Mouse (Mus musculus) forebrain, embryonic 16.5 days (tissue): ENCODE measurements around the gene Ttc39b. TPM values are rescaled to one million over a fixed set of nuclear protein-coding genes. Genes with fewer than 3 reads are reported as not detected.

Experiments used
- ATAC-seq: fragments of 200-750 bp; cut with Nextera tagmentation; 2 replicates; pipeline ENCODE4 v1.8.0; 2017; ENCODE audit warnings: mild to moderate bottlenecking, moderate library complexity
- H3K27ac ChIP-seq: fragments of 300-500 bp; sonication (generic); 2 replicates; pipeline ENCODE4 v1.5.1; 2014; ENCODE audit warnings: low read length, control low read depth
- H3K27me3 ChIP-seq: fragments of 300-500 bp; sonication (generic); replicated peaks from 2 replicates; pipeline ENCODE4 v1.6.1; 2014; ENCODE audit warnings: low read length; ENCODE audit not compliant: control insufficient read depth, insufficient read depth
- H3K36me3 ChIP-seq: fragments of 300-500 bp; sonication (generic); 2 replicates; pipeline ENCODE4 v1.6.1; 2014; ENCODE audit not compliant: control insufficient read depth, insufficient read depth
- H3K4me1 ChIP-seq: fragments of 300-500 bp; sonication (generic); replicated peaks from 2 replicates; pipeline ENCODE4 v1.6.1; 2014; ENCODE audit warnings: low read length; ENCODE audit not compliant: control insufficient read depth, insufficient read depth
- H3K4me2 ChIP-seq: fragments of 300-500 bp; sonication (generic); 2 replicates; pipeline ENCODE4 v1.6.1; 2014; ENCODE audit warnings: mild to moderate bottlenecking, low read length, control low read depth
- H3K4me3 ChIP-seq: fragments of 300-500 bp; sonication (generic); replicated peaks from 2 replicates; pipeline ENCODE4 v1.5.1; 2014; ENCODE audit warnings: mild to moderate bottlenecking, low read length, control low read depth
- H3K9ac ChIP-seq: fragments of 300-500 bp; sonication (generic); replicated peaks from 2 replicates; pipeline ENCODE4 v1.6.1; 2014; ENCODE audit warnings: low read depth, low read length, control low read depth
- H3K9me3 ChIP-seq: fragments of 300-500 bp; sonication (generic); 2 replicates; pipeline ENCODE4 v1.6.1; 2016; ENCODE audit warnings: low read length; ENCODE audit not compliant: control insufficient read depth
- WGBS: fragments of 180-500 bp; shearing (Covaris S2); extraction: QIAGEN DNeasy Blood & Tissue Kit; methylation state at CpG from one replicate; pipeline ENCODE4 v1.1.7; 2014; 5-methylcytosine and 5-hydroxymethylcytosine counted together
- polyA plus RNA-seq: library from polyadenylated mRNA; unstranded; fragments of >200 nt; fragmentation: Nextera tagmentation; extraction: Ambion mirVana; gene quantifications from 2 replicates; pipeline ENCODE4 v1.2.1, GENCODE M21; 2015

The Ttc39b gene
- polyA plus RNA-seq, 1 experiment from 2014 or later = 12.1 TPM

GRCm38 (mm10) chr4:83284768-83285350, 39.2 kb downstream of the Ttc39b start:
- peak; percentile 73 for ATAC-seq
- under 1% methylated on average over 12 of the region's 12 CpGs for WGBS
- Histone ChIP-seq H3K9me3 (no peaks in the 10 kb centered on the region), H3K4me2 (peak overlapping the region; percentile 66), H3K4me1 (peaks cover 8% of the 10 kb centered on the region; the same call in 1 of the 2 replicates), H3K27me3 (no peaks in the 10 kb centered on the region), H3K9ac (peak overlapping the region; percentile 62), H3K36me3 (no peaks in the 10 kb centered on the region), H3K27ac (peak overlapping the region; percentile 64), H3K4me3 (peak overlapping the region; percentile 48)

GRCm38 (mm10) chr4:83283973-83284767, 39.9 kb downstream of the Ttc39b start:
- Histone ChIP-seq H3K36me3 (no peaks in the 10 kb centered on the region), H3K27me3 (no peaks in the 10 kb centered on the region), H3K4me3 (peak overlapping the region; percentile 48), H3K9ac (peak overlapping the region; percentile 62), H3K4me2 (peak overlapping the region; percentile 66), H3K4me1 (peaks cover 8% of the 10 kb centered on the region; the same call in 1 of the 2 replicates), H3K27ac (peak overlapping the region; percentile 64), H3K9me3 (no peaks in the 10 kb centered on the region)
- WGBS = 17% methylated on average over 19 of the region's 19 CpGs
- ATAC-seq = peak; percentile 79

- Histone ChIP-seq H3K4me1 (peaks cover 8% of the 10 kb centered on the region; the same call in 1 of the 2 replicates), H3K9ac (no peak overlapping the region), H3K4me2 (no peak overlapping the region), H3K27ac (no peak overlapping the region), H3K36me3 (no peaks in the 10 kb centered on the region), H3K9me3 (no peaks in the 10 kb centered on the region), H3K4me3 (no peak overlapping the region), H3K27me3 (no peaks in the 10 kb centered on the region)
- WGBS = 85% methylated on average over 6 of the region's 6 CpGs
- ATAC-seq = no peak
Observed at GRCm38 (mm10) chr4:83282424-83282823, 41.6 kb downstream of the Ttc39b start.

DNA sequence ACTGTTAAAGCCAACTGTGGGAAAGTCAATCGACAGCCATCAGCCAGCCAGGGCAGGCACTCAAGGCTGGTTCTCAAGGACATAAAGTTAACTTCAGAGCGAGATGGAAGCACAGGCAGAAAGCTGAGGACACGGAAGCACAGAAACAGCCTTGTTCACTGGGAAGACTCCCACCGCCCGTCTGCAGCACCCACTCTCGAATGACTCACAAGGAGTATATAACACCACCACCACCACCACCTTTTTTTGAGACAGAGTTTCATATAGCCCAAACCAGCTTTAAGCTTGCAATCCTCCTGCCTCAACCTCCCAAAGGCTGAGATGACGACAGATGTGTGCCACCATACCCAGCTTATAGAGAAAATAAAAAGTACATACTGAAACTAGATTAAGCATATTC, 44.8 kb downstream of the Ttc39b start:
- Histone ChIP-seq H3K4me1 (peaks cover 5% of the 10 kb centered on the region; the same call in 1 of the 2 replicates), H3K27ac (no peak overlapping the region), H3K36me3 (no peaks in the 10 kb centered on the region), H3K4me3 (no peak overlapping the region), H3K9ac (no peak overlapping the region), H3K9me3 (no peaks in the 10 kb centered on the region), H3K4me2 (no peak overlapping the region), H3K27me3 (no peaks in the 10 kb centered on the region)
- 89% methylated on average over 7 of the region's 7 CpGs for WGBS
- ATAC-seq = no peak

DNA sequence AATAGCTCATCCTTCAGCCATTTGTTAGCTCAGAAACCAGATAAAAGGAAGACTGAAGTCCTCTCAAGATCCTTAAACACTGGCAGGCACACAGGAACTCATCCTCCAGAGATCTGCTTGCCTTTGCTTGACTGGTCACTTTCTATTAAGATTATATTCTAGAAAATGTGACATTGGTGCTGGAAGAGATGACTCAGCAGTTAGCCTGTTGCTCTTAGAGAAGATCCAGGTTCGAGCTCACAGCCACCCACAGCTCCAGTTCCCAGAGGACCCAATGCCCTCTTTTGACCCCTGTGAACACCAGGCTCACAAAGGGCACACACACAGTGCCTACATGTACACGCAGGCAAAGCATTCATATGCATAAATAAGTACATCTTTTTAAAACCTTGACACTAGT, 49.8 kb downstream of the Ttc39b start:
- 67% methylated on average over 2 of the region's 2 CpGs for WGBS
- no peak for ATAC-seq

GRCm38 (mm10) chr4:83273616-83274050, 50.4 kb downstream of the Ttc39b start:
- no peak overlapping the region for H3K9ac ChIP-seq
- no peak overlapping the region for H3K27ac ChIP-seq
- H3K4me3 ChIP-seq = no peak overlapping the region
- WGBS = 90% methylated on average over 19 of the region's 19 CpGs
- no peaks in the 10 kb centered on the region for H3K36me3 ChIP-seq
- ATAC-seq = no peak
- H3K4me2 ChIP-seq = no peak overlapping the region
- no peaks in the 10 kb centered on the region for H3K4me1 ChIP-seq
- H3K27me3 ChIP-seq = no peaks in the 10 kb centered on the region
- no peaks in the 10 kb centered on the region for H3K9me3 ChIP-seq

More for the DNA sequence above, 49.8 kb downstream of the Ttc39b start:
- Histone ChIP-seq H3K9ac (no peak overlapping the region), H3K4me3 (no peak overlapping the region), H3K9me3 (no peaks in the 10 kb centered on the region), H3K36me3 (no peaks in the 10 kb centered on the region), H3K4me1 (no peaks in the 10 kb centered on the region), H3K27ac (no peak overlapping the region), H3K4me2 (no peak overlapping the region), H3K27me3 (no peaks in the 10 kb centered on the region)

- Histone ChIP-seq H3K4me1 (no peaks in the 10 kb centered on the region), H3K9ac (no peak overlapping the region), H3K9me3 (no peaks in the 10 kb centered on the region), H3K4me2 (no peak overlapping the region), H3K27ac (no peak overlapping the region), H3K4me3 (no peak overlapping the region), H3K36me3 (no peaks in the 10 kb centered on the region), H3K27me3 (no peaks in the 10 kb centered on the region)
- no peak for ATAC-seq
- WGBS = 85% methylated on average over 9 of the region's 9 CpGs
Observed at GRCm38 (mm10) chr4:83272917-83273615, 51.0 kb downstream of the Ttc39b start.

DNA sequence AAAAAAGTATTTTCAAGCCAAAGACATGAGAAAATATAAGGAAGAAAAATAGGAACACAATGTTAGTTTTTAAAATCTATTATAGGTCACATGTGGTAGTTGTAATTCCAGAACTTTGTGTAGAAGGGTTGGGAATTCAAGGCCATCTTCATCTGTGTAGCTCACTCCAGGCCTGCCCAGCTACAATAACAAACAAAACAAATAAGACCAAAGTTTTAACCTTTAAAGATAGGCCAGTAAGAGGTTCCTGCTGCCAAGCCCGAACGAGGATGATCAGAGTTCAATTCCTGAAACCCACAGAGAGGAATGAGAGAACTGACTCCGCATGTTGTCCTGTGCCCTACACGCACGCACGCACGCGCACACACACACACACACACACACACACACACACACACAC, 53.6 kb downstream of the Ttc39b start:
- H3K27me3 ChIP-seq = no peaks in the 10 kb centered on the region
- ATAC-seq = no peak
- no peak overlapping the region for H3K9ac ChIP-seq
- H3K27ac ChIP-seq = no peak overlapping the region
- H3K9me3 ChIP-seq = no peaks in the 10 kb centered on the region
- no peaks in the 10 kb centered on the region for H3K4me1 ChIP-seq
- no peak overlapping the region for H3K4me2 ChIP-seq
- no peaks in the 10 kb centered on the region for H3K36me3 ChIP-seq
- WGBS = 95% methylated on average over 8 of the region's 8 CpGs
- no peak overlapping the region for H3K4me3 ChIP-seq

DNA sequence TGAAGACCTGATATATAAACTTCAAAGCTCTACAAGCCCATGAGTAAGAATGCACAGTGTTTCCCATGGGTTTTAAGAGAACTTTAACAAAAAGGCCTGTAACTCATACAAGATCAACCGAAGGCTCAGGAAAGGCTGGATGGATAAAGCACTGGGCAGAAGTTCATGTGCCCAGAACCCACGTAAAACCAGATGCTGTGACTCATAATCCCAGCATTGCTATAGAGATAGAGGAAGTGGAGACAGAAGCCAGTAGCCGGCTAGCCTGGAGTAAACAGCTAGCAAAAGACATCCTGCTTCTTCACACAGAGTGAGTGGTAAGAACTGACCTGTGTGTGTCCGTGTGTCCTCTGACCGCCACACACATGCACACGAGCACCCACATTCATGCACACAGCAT, 54.4 kb downstream of the Ttc39b start:
- Histone ChIP-seq H3K9me3 (no peaks in the 10 kb centered on the region), H3K4me2 (no peak overlapping the region), H3K27me3 (no peaks in the 10 kb centered on the region), H3K27ac (no peak overlapping the region), H3K36me3 (no peaks in the 10 kb centered on the region), H3K4me3 (no peak overlapping the region), H3K9ac (no peak overlapping the region), H3K4me1 (no peaks in the 10 kb centered on the region)
- WGBS = 93% methylated on average over 6 of the region's 6 CpGs
- ATAC-seq = no peak
